Mouse (Mus musculus) layer of hippocampus, postnatal 10 days (tissue): ENCODE results near the gene Traf4. TPM values are rescaled to one million over a fixed set of nuclear protein-coding genes. Genes with fewer than 3 reads are reported as not detected.
"Not testable (repeated sequence)": the region's sequence is repeated elsewhere in the genome, so short reads cannot be mapped to it uniquely, and the experiment has no call there.

Experiments used
- DNase-seq, 2 experiments: peaks; one replicate each; pipeline ENCODE4 v3.0.0; 2021; ENCODE audit warnings: low spot score in 2 of 2
- total RNA-seq, 2 experiments: library from RNA; stranded (reverse); gene quantifications; 2 replicates each; pipeline ENCODE4 v1.2.3; 2021

Traf4 gene
- total RNA-seq, 2 experiments from 2014 or later, result 47.8 to 48.9 TPM

DNA sequence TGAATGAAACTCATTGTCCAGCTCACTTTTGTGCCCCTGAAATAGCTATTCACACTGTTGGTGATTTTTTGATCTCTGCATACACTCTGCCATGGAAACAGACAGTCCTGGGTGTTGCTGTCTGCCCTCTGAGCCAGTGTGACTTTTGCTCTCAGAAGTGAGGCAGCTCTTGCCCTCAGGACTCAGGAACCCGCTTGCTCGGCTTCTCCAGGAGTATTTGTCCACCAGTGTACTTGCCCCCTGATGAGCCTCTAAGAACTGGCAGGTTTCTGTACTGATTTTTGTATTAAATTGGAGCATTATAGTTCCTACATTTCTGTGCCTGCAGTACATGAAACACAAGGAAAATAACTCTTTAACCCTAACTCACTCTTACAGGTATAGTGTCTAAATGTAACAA is 21.9 kb downstream of the Traf4 start:
- no peak for DNase-seq

DNA sequence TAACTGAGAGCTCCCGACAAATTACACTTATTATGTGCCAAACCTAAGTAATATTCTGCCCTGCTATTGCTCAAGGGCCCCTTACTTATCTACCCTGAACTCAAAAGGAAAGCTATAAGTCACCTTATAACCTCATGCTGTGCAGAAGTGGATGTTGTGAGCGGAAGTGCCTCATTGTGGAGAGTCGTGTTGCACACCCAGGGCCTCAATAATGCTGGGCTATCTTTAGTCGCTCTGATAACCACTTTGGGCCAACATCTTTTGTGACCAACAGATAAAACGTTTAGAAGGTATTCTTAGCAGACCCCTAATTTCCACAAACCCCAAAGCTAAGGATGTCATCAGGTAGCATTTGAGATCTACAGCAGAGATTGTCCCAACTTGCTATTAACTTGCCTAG is 24.7 kb downstream of the Traf4 start:
- DNase-seq, result no peak

DNA sequence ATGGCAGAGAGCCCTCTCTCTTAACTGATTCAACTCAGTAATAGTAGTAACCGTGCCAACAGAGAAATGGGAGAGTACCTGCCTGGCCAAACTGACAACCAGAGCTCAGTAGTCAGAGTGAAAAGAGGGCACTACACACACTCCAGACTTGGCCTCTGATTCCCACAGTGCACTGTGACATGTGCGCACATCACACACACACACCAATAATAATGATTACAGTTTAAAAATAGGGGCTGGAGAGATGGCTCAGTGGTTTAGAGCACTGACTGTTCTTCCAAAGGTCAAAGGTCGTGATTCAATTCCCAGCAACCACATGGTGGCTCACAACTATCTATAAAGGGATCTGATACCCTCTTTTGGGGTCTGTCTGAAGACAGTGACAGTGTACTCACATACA is 27.4 kb downstream of the Traf4 start:
- DNase-seq, result no peak

DNA sequence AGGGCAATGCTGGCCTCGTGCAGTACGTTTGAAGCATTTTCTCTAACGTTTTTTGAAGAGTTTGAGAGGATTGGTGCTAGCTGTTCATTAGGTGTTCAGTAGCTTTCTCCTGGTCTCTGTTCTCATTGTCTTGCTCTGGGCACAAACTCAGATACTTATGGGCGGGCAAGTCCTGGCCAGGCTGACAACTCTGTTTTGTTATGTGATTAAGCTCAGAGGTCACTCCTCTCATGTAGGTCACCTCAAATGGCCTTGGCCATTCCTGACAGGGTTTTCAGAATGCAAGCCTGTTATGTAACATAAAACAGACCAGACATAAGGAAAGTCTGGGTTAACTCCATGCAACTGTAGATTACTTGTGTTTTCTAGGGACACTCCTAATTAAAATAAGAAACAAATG is 27.8 kb downstream of the Traf4 start:
- DNase-seq, result no peak

DNA sequence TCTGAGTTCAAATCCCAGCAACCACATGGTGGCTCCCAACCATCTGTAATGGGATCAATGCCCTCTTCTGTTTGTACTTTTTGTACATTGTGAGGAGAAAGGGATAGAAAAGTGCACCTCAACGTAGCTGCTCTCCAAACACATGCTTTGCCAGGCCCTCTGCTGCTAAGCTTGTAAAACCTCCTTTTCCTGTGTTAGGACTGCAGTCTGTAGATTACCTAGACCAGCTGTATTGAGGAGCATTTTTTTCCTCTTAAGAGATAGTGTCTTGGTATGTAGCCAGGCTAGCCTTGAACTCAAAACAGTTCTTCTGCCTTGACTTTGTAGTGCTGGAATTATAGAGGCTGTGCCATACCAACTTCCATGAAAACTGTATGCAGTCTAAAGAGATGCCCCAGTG is 29.3 kb downstream of the Traf4 start:
- DNase-seq, result no peak

DNA sequence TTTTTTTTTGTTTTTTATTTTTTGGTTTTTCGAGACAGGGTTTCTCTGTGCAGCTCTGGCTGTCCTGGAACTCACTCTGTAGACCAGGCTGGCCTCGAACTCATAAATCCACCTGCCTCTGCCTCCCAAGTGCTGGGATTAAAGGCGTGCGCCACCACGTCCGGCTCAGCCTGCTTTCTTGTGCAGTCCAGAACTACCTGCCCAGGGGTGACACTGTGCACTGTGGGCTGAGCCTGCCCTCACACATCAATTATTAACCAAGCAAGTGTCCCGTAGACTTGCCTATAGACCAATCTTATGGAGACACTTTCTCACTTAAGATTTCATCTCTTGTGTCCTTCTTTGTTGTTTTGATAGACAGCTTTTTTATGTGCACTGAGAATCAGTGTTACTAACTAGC is 30.1 kb downstream of the Traf4 start:
- not testable (repeated sequence) for DNase-seq

DNA sequence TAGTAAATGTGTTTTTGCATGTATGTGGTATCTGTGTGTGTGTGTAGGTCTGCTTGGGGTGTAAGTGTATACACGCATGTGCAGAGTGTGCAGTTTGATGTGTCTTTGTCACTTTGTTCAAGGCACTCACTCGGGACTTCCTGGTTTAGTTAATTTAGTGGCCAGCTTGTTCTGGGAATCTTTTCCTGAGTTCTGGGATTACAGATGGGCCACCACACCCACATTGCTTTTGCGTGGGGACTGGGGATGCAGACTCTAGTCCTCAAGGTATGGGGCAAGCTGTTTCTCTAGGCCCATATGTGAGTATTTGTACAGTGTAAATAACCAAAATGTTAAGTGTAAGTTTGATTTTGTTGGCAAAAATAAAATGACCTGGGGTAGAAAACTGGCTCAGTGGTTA is 31.0 kb downstream of the Traf4 start:
- no peak for DNase-seq

DNA sequence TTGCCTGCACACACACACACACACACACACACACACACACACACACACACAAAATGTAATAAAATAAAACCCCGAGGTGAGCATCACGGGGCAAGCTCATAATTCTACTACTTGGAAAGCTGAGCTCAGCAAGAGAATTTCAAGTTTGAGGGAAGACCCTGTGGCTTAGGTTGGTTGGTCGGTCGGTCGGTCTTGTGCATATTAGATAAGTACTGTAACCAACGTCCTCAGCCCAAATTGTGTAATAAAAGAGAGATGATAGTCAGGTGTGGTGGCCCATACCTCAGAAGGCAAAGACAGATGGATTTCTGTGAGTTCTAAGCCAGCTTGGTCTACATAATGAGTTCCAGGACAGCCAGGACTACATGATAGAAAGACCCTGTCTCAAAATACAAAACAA is 31.5 kb downstream of the Traf4 start:
- no peak for DNase-seq

DNA sequence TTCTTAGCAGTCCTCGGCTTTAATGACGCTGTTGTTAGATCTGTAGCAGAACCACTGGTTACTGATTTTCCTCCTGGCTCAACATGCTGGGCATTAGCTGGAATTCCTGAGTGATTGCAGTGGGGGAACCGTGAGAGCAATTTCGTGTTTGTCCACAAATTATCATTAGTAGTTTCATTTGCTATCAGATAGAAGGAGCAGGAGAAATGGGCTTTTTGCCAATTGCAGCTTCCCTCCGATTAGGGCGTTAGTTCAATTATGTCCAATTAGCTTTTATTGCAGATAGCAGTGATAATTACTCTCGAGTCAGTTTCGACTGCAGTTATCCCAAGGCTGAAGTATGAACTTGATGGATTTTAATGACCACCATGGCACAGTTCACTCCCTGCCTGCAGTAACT is 35.9 kb downstream of the Traf4 start:
- DNase-seq, result no peak

DNA sequence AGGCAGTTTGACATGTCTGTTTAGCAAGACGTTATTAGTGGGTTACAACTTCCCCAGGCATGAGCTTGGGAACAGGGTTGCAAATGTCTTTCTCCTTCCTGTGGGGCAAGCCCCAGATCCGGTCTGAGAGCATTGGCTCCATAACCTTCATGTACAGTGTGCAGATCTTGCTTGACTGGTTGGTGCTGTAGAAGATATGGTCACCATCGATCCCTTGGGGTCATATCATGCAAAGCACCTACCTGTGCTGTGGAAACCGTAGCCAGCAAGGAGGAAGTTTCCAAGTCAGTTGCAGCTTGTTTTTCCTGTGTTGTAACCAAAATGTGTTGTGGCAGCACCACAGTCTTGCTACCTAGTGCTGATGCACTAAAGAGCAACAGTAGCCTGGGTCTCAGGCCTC is 38.6 kb downstream of the Traf4 start:
- no peak for DNase-seq

DNA sequence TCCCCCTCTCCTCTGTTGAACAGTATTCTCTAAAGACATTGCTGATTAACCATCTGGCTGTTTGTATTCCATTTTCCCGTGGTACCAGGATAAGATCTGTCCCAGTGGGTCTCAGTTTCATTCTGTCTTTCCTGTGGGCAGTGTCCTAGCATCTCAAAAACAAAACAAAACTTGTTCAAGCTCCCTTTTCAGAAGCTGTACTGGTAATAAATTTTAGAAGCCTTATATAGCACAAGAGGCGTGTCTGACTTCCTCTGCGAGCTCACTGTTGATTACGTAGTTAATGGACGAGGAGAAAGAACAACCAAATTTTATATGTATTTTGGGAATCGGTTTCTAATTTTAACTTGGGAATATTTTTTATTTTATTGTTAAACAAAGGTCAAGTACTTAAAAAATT is 39.7 kb downstream of the Traf4 start:
- no peak for DNase-seq

DNA sequence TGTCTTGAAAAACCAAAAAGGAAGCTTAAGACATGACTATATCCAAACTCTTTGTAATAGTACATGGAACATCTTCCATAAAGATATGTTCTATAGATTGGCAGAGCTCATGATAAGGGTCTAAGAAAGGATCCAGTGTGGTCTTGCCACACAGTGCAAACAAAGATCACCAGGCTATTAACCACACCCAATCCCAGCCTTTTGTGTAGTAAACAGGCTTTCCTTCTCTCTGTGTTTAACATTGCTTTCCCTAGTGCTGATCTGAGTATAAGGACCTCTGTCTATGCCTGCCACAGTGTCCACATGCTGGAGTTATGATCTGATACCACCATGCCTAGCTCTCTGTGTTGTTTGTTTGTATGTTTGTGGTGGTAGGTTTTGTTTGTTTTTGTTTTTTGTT is 41.6 kb downstream of the Traf4 start:
- DNase-seq, result no peak

DNA sequence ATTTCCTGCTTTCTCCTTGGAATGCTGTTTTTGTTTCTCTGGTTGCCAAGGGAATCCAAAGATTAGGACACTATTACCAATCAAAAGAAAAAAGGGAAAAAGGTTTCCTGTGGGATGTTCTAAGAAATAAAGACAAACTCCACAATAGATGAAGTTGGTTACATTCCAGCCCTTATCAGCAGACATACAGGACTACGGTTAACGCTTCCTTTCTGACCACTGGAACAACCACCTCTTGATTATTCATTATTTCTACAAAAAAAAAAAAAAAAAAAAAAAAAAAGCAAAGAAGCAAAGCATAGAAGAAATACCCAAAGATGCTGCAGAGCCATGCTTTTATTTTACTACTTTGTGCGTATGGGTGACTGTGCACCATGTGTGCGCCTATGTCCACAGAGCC is 42.6 kb downstream of the Traf4 start:
- DNase-seq, result no peak

DNA sequence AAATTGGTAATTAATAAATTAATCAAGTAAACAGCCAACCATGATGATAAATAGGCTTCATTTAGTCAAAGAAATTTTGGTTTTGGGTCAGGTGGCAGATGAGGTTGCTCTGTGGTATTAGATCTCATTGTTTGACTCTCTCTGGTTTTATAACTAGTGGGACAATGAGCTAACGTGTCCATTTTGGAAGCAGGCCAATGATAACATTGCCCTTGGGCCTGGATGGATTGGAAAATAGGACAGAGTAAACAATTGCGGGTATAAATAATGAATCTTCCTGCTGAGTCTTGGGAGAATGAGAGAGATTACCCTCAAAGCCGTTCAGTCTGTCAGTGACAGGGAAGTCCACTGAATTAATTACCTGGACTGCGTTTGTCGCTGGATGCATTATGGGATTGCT is 44.2 kb downstream of the Traf4 start:
- no peak for DNase-seq

DNA sequence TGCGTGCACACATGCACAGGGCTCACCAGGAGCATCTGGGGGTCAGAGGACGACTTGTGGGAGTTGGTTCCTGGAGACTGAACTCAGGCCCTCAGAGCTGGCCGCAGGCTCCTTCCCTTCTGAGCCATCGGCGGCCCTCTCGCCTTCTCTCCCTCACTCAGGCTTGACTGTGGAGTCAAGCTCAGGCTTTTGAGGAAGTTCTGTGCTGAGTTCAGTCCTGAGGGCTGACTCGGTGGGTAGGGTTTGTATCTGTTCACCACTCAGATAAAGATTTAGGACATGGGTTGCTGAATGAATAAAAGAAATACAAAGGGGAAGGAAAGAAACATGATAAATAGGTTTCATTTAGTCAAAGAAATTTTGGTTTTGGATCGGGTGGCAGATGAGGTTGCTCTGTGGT is 45.5 kb downstream of the Traf4 start:
- no peak for DNase-seq

DNA sequence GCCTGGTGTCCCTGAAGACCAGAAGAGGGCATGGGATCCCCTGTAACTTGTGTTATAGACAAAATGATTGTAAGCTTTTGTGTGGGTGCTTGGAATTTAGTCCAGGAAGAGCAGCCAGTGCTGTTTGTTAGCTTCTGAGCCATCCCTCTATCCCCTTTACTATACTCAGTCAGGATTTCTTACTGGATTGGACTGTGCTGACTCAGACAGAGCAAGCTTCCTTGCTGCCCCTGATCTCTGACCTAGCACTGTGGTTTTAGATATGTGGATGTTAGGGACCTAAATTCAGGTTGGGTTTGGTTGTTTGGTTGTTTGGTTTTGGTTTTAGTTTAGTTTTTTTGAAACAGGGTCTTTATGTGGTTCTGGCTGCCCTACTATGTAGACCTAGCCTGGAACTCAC is 46.9 kb downstream of the Traf4 start:
- DNase-seq, result no peak

DNA sequence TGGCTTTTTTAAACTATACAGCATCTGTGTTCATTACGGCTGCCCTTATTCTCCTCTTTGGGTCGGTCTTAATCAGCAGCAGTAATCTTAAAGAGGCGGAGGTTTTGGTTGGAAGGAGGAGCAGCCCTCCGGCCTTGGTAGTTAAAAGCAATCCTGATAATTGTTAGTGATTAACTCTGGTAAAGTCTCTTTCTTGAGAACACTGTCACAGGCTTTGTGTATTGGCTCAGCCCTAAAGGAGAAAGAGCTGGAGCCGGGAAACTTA is 49.3 kb downstream of the Traf4 start:
- DNase-seq, result no peak

DNA sequence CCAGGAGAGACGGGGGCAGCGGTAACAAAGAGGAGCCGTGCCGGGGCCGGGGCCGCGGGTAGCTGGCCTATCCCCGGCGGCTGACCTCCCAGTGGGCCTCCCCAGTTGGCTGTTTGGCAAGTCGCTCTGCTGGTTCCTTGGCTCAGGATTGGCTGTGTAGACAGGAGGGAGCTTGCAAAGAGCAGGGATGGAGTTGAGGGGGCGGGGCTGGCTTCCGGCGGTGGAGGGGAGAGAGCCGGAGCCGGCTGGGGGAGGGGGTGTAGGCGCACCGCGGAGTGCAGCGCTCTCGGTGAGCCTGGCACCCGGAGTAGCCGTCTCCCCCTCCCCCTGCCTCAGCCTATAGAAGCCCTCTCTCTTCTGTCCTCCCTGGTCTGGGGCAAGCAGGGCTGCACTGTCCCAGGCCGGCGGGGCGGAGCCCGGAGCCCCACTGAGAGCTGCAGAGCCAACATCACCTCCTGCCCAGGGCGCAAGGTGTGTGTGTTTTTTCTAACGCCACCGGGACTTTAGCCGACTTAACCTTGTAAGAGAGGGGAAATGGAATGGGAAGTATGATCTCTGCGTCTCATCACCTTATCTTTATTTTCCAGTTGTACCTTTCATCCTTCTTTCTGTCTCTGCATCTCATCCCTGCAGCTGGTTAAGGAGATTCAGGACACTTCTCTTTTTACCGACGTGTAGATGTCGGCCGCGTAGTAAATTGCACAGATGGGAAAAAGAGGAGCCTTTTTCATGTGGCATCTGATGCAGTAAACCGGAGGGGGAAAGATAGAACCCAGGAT is 49.8 kb downstream of the Traf4 start:
- peak; percentile 93 to 94 for DNase-seq

DNA sequence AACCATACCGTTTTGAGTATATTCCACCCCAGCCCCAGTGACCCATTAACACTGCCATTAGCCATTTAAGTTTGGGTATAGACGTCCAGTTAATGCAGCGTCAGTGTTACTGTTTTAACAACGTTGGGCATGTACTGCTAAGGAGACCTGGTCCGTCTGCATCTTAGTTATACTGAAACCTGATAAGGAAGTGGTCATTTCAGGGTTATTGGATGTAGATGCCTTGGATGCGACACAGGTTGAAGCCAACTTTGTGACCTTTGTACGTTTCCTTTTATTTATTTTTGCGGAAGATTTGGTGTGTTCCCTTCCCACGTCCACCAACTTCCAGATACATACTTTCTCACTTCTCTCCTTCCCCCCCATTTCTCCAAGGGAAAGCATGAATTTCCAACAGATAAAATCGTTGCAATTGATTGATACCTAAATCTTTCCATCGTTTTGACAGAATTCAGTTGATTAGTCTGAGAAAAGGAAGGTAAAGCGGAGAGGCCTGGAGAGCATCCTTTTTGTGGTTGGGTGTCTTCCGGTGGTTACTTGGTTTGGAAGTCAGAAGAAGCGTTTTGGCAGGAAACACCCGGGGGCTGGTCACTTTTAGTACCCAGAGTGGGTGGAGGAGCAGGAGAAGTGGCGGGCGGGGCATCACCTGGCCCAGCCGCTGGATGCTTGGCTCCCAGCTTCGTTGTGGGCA is 50.6 kb downstream of the Traf4 start:
- DNase-seq, result no peak

DNA sequence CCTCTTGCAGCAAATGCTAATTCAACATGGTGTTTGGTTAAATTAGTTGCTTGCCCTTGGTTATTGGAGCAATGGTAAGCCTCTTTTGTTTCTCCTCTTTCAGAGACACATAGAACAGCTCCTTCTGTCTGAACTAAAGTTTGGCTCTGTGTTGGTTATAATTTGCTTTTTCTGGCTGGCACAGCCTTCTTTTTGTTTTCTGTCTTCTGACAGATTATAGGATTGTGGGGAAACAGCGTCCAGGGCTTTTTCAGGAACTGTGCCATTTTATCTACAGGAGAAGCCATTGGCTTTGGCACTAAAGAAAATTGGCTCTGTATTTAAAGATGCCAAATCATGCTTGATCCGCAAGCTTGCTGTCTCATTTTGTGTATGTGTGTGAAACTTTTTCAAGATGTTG is 51.8 kb downstream of the Traf4 start:
- DNase-seq, result no peak
